Mouse (Mus musculus): ENCODE measurements around the gene Tarm1.

Tarm1 gene

GRCm38 (mm10) chr7:3442476-3443062 lies 59.9 kb downstream of the Tarm1 start:
- DNase-seq (ENCODE audit: low read depth, low spot score) = no peak

- no peak for DNase-seq (ENCODE audit: low read depth, low spot score)
Measured at GRCm38 (mm10) chr7:3440526-3440925, 61.9 kb downstream of the Tarm1 start.

GRCm38 (mm10) chr7:3439984-3440383 lies 62.4 kb downstream of the Tarm1 start:
- peak; percentile 68 for DNase-seq (ENCODE audit: low read depth, low spot score)

GRCm38 (mm10) chr7:3437941-3438340 lies 64.5 kb downstream of the Tarm1 start:
- no peak for DNase-seq (ENCODE audit: low read depth, low spot score)
